Mouse (Mus musculus): ENCODE results near the gene Dcpp2.
"Not testable (repeated sequence)": the region's sequence is repeated elsewhere in the genome, so short reads cannot be mapped to it uniquely, and the experiment has no call there.

The Dcpp2 gene

GRCm38 (mm10) chr17:23931157-23931556 lies 50.5 kb downstream of the Dcpp2 start:
- DNase-seq = no peak

- no peak for DNase-seq
Observed at GRCm38 (mm10) chr17:23941372-23941771, 60.7 kb downstream of the Dcpp2 start, which contains the start of gene Sbp. TSS of gene Sbp (plus strand) at chr17:23941672.

GRCm38 (mm10) chr17:23947486-23947885 lies 66.8 kb downstream of the Dcpp2 start:
- DNase-seq = not testable (repeated sequence)

GRCm38 (mm10) chr17:23949068-23949467 lies 68.4 kb downstream of the Dcpp2 start:
- no peak for DNase-seq
